Mouse (Mus musculus): ENCODE results near the gene Pdk3. TPM values are rescaled to one million over a fixed set of nuclear protein-coding genes. Genes with fewer than 3 reads are reported as not detected.

Pdk3 gene
- polyA plus RNA-seq (2017; shearing (Covaris generic)): 28.7 TPM

GRCm38 (mm10) chrX:93831561-93832336 lies at the start of gene Pdk3:
Pdk3 (minus strand) TSS chrX:93832201.

Other genes with a start within 250 kb of the Pdk3 start
- gene Pola1, start 200.0 kb downstream of the Pdk3 start, polyA plus RNA-seq (2017; shearing (Covaris generic)): 6.8 TPM
- gene Pcyt1b, start 177.3 kb downstream of the Pdk3 start, polyA plus RNA-seq (2017; shearing (Covaris generic)): not detected
- gene AU015836, start 136.5 kb upstream of the Pdk3 start, polyA plus RNA-seq (2017; shearing (Covaris generic)): not detected